Mouse (Mus musculus) lung, adult 2 months (tissue): ENCODE measurements around the gene Arid3a.

Experiments
- CTCF ChIP-seq: fragments of 200-500 bp; IDR thresholded peaks from 2 replicates; pipeline ENCODE4 v1.5.1; 2011; ENCODE audit warnings: mild to moderate bottlenecking, low read length, control low read depth; ENCODE audit not compliant: insufficient read depth
- POLR2A ChIP-seq: fragments of 200-500 bp; IDR thresholded peaks from 2 replicates; pipeline ENCODE4 v1.6.1; 2011; ENCODE audit warnings: low read depth, mild to moderate bottlenecking, control low read depth, low read length, borderline replicate concordance; ENCODE audit errors: extremely low read depth

DNA sequence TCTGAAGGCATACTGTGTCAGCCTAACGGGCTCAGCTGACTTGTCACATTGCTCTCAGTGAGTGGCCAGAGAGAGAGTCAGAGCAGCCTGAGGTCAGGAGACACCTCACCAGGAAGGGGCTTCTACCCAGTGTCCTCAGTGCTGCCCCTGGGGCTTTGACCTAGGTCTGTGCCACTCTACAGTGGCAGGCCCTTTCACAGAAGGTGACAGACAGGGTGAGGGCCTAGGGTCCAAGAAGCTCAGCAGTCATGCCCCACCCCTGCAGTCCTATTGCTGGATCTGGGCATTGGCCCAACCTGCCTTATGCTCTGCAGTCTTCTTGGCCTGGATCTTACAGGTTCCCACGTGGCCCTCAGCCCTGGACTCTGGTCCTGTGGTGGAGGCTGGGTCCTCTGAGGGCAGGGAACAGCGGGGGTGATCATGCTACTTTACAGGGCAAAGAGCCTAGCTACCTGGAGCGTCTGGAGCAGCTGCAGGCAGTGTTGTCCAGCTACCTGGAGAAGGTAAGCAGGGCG is 40.1 kb downstream of the Arid3a start:
- TF ChIP-seq CTCF = no peak
- no peak for TF ChIP-seq POLR2A
